Mouse (Mus musculus) adipocyte (in vitro differentiated cells): ENCODE measurements at regions not wholly inside any gene's neighbourhood (a gene's known extent, or its start where the extent isn't known, plus 50 kb on each side); places are given as distances from the start of the nearest gene placed in this dataset.

Source experiments
- DNase-seq: peaks from one replicate; pipeline ENCODE4 v3.0.0-alpha.2; 2016; ENCODE audit warnings: low spot score

DNA sequence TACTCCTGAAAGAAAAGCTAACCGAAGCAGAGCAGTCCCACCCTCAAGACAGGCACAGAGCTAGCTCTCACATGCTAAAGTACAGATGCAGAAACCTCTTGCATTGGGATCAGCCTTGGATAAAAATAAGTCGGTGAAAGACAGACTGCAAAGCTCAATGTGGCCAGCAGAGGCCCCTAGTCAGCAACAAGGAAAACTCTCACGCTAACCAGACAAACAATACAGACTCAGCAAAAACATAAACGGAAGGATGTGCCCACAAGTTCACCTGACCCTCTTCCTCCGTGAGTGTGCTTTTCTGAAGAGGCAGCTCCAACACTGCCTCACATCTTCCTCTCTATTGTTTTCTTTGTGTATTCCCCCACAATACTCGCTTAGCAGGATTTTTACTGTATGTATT, 77.8 kb downstream of the Rpia start:
- DNase-seq = peak; percentile 58

DNA sequence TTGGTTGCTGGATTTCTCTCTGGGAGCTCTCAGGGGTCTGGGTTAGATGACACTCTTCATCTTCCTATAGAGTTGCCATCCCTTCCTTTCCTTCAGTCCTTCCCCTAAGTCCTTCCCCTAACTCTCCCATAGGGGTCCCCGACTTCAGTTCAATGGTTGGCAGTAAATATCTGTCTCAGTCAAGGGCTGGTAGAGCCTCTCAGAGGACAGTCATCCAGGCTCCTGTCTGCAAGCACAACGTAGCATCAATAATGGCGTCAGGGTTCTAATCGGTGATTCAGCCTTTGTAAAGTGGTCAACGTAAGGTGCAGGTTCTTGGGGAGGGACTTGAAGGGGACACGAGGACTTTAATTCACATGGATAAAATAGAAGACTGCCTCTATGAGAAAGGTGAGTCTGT, 78.4 kb downstream of the Rpia start:
- DNase-seq = no peak

DNA sequence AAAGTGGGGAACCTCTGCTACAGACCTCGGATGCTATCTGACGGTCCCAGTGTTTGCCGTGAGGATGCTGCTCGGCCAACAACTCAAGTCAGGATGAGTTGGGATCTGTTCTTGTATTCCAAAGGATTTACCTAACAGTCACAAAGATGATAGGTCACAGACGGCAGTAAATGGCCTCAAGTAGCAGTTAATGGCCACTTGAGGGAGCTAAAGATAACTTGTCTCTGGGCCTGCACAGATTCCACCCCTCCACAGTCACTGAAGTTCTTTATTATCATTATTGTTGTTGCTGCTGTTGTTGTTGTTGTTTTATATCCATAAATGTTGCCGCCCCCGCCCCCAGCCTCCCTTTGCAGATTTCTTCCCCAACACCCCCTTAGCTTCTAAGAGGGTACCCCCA, 78.9 kb downstream of the Rpia start:
- DNase-seq = peak; percentile 49

GRCm38 (mm10) chr6:70709338-70710055, 82.5 kb downstream of the Rpia start:
- DNase-seq = peak; percentile 70

DNA sequence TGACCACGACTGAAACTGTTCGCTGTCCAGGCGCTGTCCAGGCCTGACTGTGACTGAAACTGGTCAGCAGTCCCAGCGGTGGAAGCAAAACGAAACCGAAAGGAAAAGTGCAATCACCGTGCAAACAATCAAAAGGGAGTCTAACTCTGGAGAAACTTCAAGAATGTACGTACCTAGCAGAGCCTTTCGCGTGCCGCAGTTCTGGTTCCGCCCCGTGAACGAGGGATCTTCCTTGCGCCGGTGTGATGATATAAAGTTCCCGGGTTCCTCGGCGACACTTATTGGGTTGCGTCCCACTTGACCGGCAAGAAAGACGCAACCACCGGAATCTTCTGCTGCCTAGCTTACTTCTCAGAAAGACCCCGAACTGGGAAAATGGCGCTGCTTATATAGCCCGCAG, 96.4 kb downstream of the Rpia start:
- DNase-seq = no peak
